Mouse (Mus musculus) CD4-positive, CD25-positive, alpha-beta regulatory T cell, adult 2 months (primary cell): ENCODE results near the gene Eva1a.

Source experiments
- DNase-seq: peaks from one replicate; pipeline ENCODE4 v3.0.0-alpha.2; 2012; ENCODE audit warnings: low read depth, low spot score

The Eva1a gene

DNA sequence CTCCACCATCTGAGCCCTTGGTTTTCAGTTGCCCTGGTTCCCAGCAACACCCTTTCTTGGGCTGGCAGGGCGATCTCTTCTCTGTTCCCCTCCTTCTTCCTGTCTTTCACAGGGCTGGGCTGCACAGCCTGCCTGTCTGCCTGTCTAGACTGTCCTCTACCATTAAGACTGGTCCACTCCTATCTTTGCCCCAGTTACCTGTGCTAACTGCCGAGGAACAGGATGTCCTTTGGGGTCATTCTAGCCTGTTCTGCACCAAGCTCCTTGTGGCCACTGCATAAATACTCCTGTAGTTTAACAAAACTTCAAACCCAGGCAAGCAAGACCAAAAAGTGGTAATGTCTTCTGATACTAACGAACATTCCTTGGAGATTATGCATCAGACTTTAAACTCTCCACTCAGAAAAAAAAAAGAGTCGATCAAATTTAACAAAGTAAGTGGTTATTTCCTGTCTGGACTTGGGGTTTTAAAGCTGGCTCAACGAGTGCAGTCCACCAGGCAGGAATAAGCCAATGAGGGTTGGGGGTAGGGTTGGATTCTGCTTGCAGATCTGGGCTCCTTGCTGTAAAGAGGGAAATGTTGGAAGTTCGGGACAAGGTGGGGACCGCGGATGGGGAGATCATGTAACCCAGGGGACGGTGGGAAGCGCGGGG, at the start of gene Eva1a:
Gene Eva1a, plus strand, starts transcription at position 210 of the 654 bp plus-strand sequence.
- no peak for DNase-seq

DNA sequence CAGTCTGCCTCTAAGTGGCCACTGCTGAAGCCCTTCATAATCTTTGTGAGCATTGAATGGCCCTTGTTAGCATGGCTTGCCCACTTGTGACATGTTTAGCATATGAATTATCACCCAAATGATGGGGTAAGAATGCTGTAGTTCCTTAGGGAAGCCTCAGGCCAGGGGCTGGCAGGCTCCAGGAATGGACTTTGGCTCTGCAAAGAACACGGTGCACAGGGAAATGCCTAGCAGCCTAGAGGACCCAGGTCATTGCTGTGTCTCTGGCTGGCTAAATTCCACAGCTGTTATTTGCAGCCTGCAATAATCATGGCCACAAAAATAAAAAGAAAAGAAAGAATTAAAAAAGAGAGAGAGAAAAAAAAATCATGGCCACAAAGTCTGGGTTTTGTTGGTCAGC, 28.5 kb upstream of the Eva1a start:
- no peak for DNase-seq

DNA sequence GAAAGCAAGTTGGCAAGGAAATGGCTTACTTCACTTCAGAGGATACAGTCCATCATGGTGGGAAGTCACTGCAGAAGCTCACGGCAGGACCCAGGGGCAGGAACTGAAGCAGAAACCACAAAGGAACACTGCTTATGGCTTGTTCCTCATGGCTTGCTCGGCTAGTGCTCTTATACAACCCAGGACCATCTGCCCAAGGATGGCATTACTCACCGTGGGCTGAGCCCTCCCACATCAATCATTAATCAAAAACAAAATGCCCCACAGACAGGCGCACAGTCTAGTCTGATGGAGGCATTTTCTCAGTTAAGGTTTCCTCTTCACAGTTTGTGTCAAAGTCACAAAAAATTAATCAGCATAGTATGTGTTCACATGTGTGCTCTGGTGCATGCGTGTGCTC, 19.8 kb upstream of the Eva1a start:
- DNase-seq = no peak

DNA sequence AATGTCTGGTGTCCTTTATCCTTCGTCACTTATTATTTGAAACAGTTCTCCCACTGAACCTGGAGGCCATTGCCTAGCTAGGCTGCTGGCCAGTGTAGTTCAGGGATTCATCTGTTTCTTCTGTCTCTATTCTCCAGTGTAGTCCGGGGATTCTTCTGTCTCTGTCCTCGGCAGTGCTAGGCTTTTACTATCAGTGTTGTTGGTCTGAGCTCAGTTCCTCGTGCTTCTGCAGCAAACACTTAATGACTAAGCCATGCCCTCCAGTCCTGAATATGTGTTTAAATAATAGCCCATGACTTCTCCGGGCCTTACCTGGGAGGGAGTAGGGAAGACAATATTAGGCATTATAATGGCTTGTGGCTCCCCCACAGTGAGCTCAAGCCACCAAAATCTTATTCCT, 19.3 kb upstream of the Eva1a start:
- DNase-seq = no peak

DNA sequence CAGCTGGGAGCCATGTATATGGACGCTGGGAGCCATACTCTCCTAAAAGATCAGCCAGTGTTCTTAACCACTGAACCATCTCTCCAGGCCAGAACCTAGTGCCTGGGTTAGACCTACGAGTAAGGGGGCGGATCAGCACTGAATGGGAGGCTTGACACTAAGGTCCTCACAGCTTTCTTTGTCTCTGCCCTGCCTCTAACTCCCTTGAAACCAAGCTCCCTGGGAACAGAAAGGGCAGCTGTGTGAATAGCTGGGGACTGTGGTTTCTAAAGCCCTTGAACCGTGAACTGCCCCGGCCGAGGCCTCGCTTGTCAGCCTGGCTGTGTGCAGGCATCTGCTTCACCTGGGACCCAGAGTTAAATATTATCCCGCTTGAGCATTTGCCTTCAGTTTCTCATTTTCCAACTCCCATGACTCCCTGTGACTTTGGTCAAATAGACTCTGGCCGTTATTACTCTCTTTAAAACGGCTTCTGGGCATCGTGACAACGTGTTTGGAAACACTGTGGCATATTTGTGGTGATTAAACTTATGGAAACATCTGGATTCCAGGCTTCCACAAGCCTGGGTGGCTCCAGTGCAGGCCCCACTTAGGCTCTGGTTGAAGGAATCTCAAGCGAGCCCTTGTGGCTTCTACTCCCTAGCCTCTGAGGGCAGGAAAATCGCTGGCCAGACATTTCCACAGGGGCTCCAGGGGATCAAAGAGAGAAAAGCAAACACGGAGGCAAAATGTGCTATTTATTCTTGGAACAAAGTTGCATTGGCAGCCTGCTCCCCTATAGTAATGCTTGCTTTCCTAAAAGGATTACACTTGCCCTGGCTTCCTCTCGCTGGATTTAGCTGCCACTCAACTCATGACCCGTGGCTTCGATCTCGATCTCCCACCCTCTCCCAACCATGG, 11.0 kb upstream of the Eva1a start:
- DNase-seq = no peak

DNA sequence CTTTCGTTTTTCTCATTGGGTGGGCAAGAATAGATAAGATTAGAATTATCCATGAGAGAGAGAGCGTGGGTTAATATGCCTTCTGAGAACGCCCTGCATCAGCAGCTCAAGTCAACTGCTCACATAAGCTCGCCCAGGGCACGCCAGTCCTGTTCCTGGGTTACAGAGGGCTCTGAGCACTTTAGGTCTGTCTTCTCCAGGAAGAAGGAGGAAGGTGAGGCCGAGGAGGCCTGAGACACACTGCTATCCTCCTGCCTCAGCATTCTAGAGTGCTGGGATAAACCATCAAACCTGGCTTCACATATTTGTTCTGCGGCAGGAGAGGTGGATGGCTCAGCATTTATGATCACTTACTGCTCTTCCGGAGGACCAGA, 10.3 kb upstream of the Eva1a start:
- no peak for DNase-seq

DNA sequence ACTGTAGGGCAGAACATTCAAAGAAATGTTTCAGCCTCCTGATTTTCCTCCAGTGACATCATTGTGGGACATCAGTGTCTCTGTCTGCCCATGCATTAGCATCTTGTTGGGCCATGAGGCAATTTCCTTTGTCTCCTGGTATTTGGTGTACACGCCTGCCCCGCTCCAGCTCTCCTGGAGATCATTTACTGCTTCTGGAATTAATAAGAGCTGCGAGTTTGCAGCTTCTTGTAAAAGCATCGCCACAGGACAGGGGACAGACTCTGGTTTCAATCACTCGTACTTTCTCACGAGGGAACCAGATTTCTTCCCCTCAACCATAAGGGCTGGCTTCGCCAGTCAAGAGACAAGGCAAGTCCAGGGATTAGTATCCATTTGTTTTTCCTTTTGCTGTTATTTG, 3.6 kb upstream of the Eva1a start:
- DNase-seq = no peak

DNA sequence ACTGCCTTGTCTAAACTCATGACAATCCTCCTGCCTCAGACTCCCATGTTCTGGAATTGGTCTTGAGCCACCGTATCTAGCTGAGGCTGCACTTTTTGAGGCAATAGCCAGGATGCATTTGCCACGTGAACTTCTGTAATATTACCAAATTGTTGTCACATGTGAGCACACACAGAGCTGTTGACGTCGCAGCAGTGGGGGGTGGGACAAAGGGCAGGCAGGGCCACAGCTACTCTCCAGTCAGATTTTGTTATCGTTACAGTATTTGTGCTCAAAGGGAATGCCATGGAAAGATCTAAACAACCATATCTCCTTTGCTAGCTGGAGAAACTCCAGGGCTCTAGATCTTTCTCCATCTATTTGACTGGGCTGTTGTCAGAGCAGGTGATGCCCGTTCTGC, 1.6 kb upstream of the Eva1a start:
- no peak for DNase-seq

DNA sequence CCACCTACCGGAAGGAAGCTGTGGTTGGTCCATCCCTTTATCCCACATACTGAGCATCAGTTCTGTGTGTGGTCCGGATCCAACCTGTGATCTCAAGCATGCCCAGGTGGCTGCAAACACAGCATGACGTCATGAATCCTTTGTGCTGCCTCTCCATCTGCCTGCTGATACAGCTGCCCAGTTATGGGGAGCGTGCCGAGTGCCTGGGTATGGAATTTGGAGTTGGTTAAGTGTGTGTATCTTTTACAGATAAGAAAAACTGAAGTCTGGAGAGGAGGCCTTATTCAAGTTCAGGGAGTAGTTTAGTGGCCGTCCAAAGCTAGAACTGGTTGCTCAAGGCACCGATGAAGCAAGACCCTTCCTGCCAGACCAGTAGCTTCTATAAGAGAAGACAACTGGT, 875 bp upstream of the Eva1a start:
- no peak for DNase-seq

DNA sequence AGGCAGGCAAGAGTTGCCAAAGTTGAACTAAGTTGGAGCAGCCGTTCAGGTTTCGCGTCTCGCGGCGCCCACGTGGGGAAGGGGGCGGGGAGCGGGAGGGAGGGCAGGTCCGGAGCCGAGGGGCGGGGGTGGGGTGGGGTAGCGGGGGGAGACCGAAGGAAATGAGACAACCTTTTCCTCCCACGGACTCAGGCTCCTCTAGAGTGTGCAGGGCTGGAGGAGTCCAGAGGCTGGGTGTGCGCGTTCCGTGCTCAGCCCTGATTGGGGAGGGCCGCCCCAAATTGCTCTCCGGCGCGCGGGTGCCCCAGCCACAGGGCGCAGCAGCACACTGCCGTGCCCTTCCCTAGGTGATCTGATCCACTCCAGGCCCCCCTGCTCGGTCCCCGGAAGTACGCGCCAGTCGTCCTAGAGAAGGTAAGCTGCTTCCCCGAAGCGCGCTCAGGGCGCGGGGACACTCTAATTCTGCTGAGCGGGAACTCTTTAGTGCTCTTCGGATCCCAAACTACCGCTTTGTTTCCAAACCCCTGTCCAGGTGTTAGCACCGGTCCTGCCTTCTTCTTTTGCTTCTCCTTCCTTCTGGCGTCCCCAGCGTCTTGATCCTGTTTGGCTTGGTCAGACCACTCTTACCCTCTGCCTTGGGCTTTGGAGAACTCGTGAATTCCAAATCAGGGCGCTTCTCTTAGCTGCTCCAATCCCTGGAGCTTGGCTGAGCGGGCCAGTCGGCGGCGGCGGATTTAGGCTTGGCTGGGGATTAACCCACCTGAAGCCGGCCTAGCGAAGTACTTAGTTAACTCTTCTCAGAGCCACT, 849 bp downstream of the Eva1a start:
- no peak for DNase-seq

DNA sequence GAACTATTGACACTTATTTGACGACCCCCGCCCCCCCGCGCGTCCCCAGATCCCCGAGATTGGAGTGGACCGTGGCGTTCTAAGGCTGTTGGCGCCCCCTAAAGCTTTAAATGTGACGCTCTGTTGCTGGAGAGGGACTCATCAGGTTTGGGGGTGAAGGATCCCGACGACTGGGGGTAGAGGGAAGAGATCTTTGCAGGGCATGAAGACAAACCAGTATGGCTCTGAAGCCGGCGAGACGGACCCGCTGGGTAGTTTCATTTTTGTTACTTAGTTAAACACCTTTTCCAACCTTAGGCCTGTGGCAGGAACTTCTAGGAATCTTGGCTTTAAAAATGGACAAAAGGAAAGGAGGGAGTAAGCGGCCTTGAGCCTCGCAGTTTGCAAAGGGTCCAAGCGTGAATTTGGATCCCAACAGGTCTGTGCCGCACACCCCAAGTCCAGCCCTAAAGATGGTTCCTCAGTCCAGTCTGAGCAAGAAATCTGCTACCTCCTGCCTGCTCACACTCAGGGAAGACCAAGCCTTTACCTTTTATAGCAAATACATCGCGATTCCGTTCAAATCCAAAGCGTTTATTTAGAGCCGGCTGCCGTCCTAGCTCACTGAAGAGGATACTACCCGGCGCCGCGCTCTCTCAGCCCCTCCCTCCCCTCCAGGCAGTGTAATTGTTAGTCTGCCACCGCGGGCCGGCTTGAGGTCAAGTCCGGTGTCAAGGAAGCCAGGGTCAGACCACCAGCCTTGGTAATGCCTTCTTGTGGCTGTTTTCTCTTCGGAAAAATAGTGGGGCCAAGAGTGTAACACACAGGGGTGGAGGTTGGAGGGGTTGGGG, 1.7 kb downstream of the Eva1a start:
- DNase-seq = no peak

DNA sequence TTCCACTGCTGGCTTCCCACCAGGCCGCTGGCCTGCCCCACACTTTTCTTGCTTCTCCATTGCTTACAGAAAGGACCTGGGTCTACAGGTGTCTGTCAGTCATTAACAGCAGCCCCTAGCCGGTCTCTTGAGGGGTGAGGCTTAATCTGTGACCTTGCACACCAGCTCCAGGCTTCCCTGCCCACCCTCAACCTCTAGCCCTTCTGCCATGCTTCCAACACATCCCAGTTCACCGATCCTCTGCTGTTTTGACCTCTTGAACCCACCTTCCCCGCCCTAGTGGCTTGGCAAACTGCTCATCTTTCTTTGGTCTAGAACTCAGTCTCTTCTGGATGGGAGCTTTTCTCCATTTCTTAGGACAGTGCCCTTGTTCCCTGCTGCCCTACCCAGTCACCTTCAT, 2.8 kb downstream of the Eva1a start:
- DNase-seq = no peak

DNA sequence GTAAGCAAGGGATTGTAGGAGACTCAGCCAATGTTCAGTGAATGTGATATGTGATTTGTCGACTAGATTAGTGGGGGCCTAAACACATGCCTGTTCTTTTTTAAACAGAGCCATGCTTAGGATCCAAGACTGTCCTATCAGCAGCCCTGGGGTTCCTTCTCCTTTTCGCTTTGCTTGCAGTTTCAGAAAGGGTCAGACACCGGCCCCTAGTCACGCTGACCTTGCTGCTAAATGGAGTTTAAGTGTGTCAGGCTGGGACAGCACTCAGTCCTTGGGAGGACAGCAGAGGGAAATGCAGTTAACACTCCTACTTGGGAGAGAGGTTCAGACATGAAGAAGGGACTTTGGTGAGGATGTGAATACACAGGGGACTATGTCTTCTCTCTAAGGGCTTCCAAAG, 3.7 kb downstream of the Eva1a start:
- no peak for DNase-seq

DNA sequence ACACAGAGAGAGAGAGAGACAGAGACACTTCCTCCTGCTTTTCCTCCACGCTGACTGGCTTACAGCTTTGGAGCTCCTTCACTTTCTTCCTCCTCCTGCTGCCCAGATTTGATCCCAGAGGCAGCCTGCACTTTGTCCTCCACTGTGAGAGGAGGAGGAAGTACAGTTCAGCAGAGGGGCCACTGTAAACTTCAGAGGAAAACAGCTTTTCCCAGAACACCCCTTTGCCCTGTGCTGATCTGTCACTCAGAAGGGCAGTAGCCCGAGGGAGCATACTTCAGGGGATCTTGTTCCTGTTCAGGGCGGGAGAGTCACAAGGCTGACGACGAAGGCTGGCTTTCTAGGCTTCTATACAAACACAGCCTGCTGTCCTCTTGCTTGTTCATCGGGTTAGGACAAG, 7.1 kb downstream of the Eva1a start:
- no peak for DNase-seq

DNA sequence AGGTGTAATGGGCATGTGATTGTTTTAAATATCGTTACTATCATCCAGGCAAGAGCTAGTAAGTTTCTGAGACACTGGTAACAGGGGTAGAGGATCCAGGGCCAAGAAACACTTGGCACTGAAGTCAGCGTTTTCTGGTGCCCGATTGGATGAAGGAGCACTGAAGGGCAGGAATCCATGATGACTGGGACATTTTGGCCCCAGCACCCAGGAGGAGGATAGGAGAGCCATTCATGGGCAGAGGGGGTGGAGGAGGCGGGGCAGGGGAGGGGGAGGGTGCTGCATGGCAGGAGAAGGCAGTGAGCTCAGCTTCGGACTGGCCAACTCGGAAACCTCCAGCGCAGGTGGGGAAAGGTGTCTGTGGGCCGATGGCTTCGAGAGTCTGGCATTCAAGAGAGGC, 9.4 kb downstream of the Eva1a start:
- DNase-seq = no peak

DNA sequence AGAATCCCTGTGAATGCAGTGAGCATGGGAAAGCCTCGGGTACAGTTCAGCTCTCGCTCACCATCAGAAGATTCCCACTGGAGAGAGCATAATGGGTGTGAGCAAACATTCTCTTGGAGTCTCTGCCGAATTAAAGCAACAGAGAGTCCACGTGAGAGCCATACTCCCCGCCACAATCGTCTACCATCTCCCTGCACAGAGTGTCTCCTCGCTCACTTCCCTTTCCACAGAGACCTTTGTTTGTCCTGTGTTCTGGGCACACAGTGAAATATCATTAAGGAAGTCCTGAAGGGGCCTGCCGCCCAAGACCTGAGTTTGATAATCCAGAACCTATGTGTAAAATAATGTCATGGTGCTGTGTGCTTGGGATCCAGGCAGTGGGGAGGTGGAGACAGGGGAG, 10.7 kb downstream of the Eva1a start:
- DNase-seq = no peak

DNA sequence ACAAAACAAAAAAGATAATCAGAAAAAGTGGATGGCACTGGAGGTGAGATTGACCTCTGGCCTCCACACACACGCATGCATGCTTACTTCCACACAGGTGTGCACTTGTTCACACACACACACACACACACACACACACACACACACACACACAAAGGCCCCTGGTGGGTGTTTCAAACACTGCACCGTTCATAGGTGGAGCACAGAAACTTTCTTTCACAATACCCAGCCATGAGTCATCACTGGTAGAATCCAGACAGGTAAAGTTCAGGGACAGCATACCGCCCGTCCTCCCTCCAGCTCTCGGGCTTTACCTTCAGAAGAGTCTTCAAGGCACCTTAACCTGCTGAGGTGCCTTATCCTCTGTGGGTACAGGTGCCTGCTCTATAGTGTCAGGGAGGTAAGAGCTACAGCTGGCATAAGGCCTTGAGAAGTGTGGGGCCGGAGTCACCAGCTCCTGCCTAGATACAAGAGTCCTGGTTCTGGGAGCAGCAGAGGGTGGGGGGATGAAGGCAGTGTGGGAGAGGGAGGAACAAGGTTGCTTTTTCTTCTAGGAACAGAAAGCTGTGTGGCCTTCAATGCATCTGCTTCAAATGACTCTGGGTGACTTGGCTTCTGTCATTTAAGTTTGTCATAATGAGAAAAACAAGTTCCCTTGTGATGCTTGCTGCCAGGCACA, 11.3 kb downstream of the Eva1a start:
- DNase-seq = no peak

DNA sequence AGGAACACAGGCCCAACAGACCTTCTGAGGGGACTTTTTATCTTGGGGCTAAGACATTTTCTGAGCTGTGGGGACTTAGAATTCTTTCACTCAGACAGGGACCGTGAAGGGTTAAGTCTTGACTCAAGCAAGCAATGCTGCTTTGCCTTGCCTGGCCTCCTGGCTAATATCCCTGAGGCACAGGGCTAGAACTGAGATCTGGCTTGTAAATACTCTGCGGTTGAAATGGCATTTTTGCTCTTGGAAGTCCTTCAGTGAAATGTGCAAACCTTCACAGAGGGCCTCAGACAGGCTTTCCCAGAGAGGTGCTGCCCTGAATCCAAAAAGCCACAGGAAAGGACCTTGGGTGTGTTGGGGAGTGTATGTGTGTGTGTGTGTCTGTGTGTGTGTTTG, 11.9 kb downstream of the Eva1a start:
- no peak for DNase-seq

DNA sequence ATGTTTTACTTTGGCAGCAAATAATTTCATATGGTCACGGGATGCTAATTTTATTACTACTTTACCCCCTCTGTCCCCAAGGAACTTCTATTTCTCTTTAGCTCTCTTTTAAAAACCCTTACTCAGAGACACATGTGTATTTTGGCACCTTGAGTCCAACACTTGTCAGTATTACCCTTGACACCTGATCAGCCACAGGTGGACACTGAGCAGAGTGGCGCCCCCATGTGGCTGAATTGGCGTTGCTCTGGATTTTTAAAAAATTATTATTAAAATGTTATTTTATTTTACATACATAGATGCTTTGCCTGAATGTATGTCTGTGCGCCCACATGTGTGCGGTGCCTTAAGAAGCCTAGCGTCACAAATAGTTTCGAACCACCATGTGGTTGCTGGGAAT, 14.0 kb downstream of the Eva1a start:
- DNase-seq = no peak

DNA sequence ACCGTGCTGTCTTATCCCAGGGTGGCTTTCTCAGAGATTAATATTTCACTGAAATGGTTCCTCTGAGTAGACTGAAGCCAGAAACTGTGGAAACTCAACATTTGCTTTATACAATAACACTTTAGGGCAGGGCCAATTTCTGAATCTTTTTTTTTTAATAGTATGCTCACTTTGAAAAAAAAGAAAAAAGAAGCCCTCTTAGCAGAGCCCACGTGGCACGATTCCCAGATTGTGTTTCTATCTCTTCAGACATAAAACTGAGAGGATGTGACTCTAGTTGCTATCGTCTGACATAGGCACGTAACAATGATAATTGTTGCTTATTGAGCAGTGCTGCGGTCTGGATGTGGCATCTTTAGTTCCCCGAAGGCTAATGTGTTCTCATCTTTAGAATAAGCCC, 19.1 kb downstream of the Eva1a start:
- DNase-seq = no peak

DNA sequence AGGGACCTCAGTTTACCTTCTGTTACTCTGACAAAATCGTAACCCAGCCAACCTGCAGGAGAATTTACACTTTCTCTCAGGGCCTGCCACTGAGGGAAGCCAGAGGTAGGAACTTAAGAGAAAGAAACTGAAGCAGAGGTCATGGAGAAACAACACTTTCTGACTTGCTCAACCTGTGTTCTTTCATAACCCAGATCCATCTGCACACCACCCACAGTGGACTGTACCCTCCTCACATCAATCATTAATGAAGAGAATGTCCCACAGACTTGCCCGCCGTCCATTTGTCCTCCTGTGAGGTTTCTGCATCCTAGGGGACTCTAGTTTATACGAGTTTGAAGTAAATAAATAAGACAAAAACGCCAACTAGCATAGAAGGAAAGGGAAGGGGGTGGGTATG, 24.4 kb downstream of the Eva1a start:
- no peak for DNase-seq
